Mouse (Mus musculus): ENCODE results near the gene Eif4g1. TPM values are rescaled to one million over a fixed set of nuclear protein-coding genes. Genes with fewer than 3 reads are reported as not detected.
A peak's percentile ranks its signal among the peaks of the same experiment; 100 is the strongest.

Gene Eif4g1
- total and polyA plus RNA-seq, 3 experiments = 403 to 519 (median 473) TPM

DNA sequence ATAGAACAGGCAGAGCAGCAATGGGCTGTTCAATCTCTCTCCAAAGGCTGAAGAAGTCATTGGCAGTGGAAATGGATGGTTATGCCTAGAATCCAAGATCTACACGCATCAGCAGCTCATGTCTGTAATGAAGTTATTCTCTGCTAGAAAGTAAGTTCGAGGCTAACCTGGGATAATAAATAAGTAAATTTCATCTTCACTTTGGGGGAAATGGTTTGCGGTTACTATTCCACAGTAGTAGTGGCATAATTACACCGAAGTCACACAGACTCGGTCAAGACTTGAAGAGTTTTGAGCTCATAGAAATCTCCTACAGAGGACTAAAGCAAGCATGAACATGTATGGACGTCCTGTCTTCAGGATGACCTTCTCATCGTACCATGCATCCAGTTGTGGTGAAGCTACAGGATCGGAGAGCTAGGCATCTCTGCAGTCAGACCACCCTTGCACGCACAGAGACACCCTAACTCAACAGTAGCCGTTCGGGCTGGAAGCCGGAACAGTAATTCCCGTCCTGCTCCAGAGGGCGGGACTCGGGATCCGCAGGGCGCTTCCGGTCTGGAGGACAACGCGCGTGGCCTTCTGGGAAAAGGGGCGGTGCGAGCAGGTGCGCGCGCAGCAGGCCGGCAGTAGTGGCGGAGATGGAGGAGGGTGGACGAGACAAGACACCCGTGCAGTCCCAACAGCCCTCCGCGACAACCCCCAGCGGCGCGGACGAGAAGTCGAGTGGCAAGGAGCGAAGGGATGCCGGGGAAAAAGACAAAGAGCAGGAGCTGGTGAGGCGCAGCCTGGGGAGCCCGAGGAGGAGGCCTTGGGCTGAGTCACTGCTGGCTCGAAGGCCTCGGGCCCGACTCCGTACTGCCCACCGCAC lies 16.8 kb upstream of the Eif4g1 start, which contains the start of gene Psmd2 (continued):
- TF ChIP-seq MEF2A (IDR thresholded peaks at IDR 0.05; ENCODE audit: borderline replicate concordance, low read depth, low read length) (peak; percentile 80), USF2 (conservative IDR thresholded peaks at IDR 0.05; ENCODE audit: low read depth, low read length) (no peak), MAX (IDR thresholded peaks at IDR 0.05; ENCODE audit: low read length) (peak; percentile 84), UBTF (IDR thresholded peaks at IDR 0.05; ENCODE audit: low read depth, low read length) (peak; percentile 92), NRF1 (IDR thresholded peaks at IDR 0.05; ENCODE audit: low read depth, low read length) (peak; percentile 91), POLR2A (IDR thresholded peaks at IDR 0.05; ENCODE audit: low read depth, low read length) (peak; percentile 99), MYC (IDR thresholded peaks at IDR 0.05; ENCODE audit: low read depth, low read length) (peak; percentile 72; the same call in 1 of the 2 replicates), JUND (conservative IDR thresholded peaks at IDR 0.05; ENCODE audit: low read depth, low read length) (no peak), IRF4 (IDR thresholded peaks at IDR 0.05; ENCODE audit: low read depth, low read length) (peak; percentile 86), CHD2 (IDR thresholded peaks at IDR 0.05; ENCODE audit: low read length) (no peak), SIN3A (IDR thresholded peaks at IDR 0.05; ENCODE audit: low read length) (peak; percentile 98), MXI1 (IDR thresholded peaks at IDR 0.05; ENCODE audit: low read depth, low read length) (peak; percentile 87), ZKSCAN1 (IDR thresholded peaks at IDR 0.05; ENCODE audit: borderline replicate concordance, low read depth, low read length) (peak; percentile 4; the same call in 1 of the 2 replicates), ZMIZ1 (IDR thresholded peaks at IDR 0.05; ENCODE audit: low read depth, low read length) (peak; percentile 97), BHLHE40 (IDR thresholded peaks at IDR 0.05; ENCODE audit: low read depth, low read length) (peak; percentile 38; the same call in 1 of the 2 replicates), SMC3 (IDR thresholded peaks at IDR 0.05; ENCODE audit: low read depth, low read length) (no peak), KAT2A (IDR thresholded peaks at IDR 0.05; ENCODE audit: insufficient replicate concordance, low read length) (peak; percentile 93), PAX5 (IDR thresholded peaks at IDR 0.05; ENCODE audit: low read length) (no peak)

DNA sequence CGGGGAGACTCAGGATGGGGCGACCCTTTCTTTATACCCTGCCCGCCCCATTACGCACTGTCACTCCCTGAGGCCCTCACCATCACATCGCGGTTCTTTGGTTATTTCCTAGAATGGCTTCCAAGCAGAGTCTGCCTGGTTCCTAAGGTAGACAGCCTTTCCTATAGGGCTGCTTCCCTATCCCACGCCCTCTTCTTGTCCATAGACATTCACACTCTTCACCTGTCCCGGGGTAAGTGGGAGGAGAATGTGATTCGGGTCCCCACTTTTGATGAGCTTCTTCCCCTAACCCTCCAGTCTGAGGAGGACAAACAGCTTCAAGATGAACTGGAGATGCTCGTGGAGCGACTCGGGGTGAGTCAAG lies 16.2 kb upstream of the Eif4g1 start:
- peak overlapping the region; percentile 73 for H3K9ac ChIP-seq (ENCODE audit: insufficient read depth, low read depth)
- H3K4me3 ChIP-seq (replicated peaks in 1 of 3; ENCODE audit: low read depth in 2 of 3, low read length in 2 of 3, poor library complexity in 1 of 3) = peak overlapping the region; percentile 71 to 97 (median 76)
- peaks cover 24% of the 10 kb centered on the region for H3K79me2 ChIP-seq (replicated peaks; ENCODE audit: control insufficient read depth, extremely low read depth, insufficient read depth, poor library complexity, severe bottlenecking)
- H3K4me2 ChIP-seq (ENCODE audit: insufficient read depth, low read depth, poor library complexity, severe bottlenecking) = peak overlapping the region; percentile 89; the same call in 1 of the 2 replicates
- no peaks in the 10 kb centered on the region for H3K9me3 ChIP-seq (replicated peaks; ENCODE audit: low read length)
- 0 out of 2 replicates have a peak overlapping the region, but pooled peaks have one; percentile 2 for H3K27ac ChIP-seq (ENCODE audit: insufficient read depth, low read depth)
- no peaks in the 10 kb centered on the region for H3K27me3 ChIP-seq (replicated peaks)
- in situ Hi-C loops (cut with MboI; ENCODE audit: low pct_ligation_motif_present, low pct_unique_long_range_greater_than_20kb, low sequenced_read_pairs) = no loop called here
- no peak for DNase-seq (ENCODE audit: extremely low read depth)
- H3K4me1 ChIP-seq (ENCODE audit: control insufficient read depth in 1 of 2, insufficient read depth in 2 of 2) = peaks cover 2 to 13% of the 10 kb centered on the region in 2 experiments; a peak in 3 of 4 replicates
- dilution Hi-C loops (cut with MboI; ENCODE audit: extremely low pct_ligation_motif_present, extremely low pct_unique_long_range_greater_than_20kb, low sequenced_read_pairs) = no loop called here
- H3K36me3 ChIP-seq (replicated peaks in 1 of 2; ENCODE audit: control insufficient read depth in 1 of 2, insufficient read depth in 1 of 2, low read length in 1 of 2) = peaks cover 25 to 35% of the 10 kb centered on the region in 2 experiments
- TF ChIP-seq NRF1 (IDR thresholded peaks at IDR 0.05; ENCODE audit: low read depth, low read length) (no peak), ELF1 (IDR thresholded peaks at IDR 0.05; ENCODE audit: low read depth, low read length) (no peak), E2F4 (IDR thresholded peaks at IDR 0.05; ENCODE audit: insufficient replicate concordance, low read depth, low read length) (0 out of 2 replicates have a peak, but pooled peaks have one; percentile 4), ZC3H11A (IDR thresholded peaks at IDR 0.05; ENCODE audit: low read depth, low read length) (no peak), ZKSCAN1 (IDR thresholded peaks at IDR 0.05; ENCODE audit: borderline replicate concordance, low read depth, low read length) (0 out of 2 replicates have a peak, but pooled peaks have one; percentile 2), POLR2A (IDR thresholded peaks at IDR 0.05; ENCODE audit: low read depth, low read length) (no peak), CTCF (conservative IDR thresholded peaks at IDR 0.05 in 1 of 2, IDR thresholded peaks at IDR 0.05 in 1 of 2; ENCODE audit: low read depth in 2 of 2, low read length in 2 of 2) (no peak), MXI1 (IDR thresholded peaks at IDR 0.05; ENCODE audit: low read depth, low read length) (0 out of 2 replicates have a peak, but pooled peaks have one; percentile 6), ZNF384 (IDR thresholded peaks at IDR 0.05; ENCODE audit: low read depth, low read length) (no peak), CHD1 (IDR thresholded peaks at IDR 0.05; ENCODE audit: low read depth, low read length) (0 out of 2 replicates have a peak, but pooled peaks have one; percentile 63)

Measured in CH12.LX (cell line).